Mouse (Mus musculus): Measurements from ENCODE around the gene Gm10719. TPM values are rescaled to one million over a fixed set of nuclear protein-coding genes. Genes with fewer than 3 reads are reported as not detected.
"Not testable (repeated sequence)": the region's sequence is repeated elsewhere in the genome, so short reads cannot be mapped to it uniquely, and the experiment has no call there.

Gm10719 gene
- polyA plus RNA-seq (2012; rRNA removed), result not detected in 2 replicates

DNA sequence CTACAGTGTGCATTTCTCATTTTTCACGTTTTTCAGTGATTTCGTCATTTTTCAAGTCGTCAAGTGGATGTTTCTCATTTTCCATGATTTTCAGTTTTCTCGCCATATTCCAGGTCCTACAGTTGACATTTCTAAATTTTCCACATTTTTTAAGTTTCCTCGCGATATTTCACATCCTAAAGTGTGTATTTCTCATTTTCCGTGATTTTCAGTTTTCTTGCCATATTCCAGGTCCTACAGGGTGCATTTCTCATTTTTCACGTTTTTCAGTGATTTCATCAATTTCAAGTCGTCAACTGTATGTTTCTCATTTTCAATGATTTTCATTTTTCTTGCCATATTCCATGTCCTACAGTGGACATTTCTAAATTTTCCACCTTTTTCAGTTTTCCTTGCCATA, at the start of gene Gm10719:
Gene Gm10719 (plus strand): TSS at position 301 of the 400 bp plus-strand sequence.
- WGBS, result 76% methylated on average over 1 of the region's 9 CpGs
- not testable (repeated sequence) for H3K36me3 ChIP-seq (ENCODE audit: control insufficient read depth, insufficient read depth, low read length); H3K4me1 ChIP-seq (ENCODE audit: control insufficient read depth, insufficient read depth, insufficient read length); DNase-seq (ENCODE audit: low read depth in 1 of 2, low spot score in 2 of 2); H3K27me3 ChIP-seq (ENCODE audit: control insufficient read depth, insufficient read depth, low read length); H3K27ac ChIP-seq (ENCODE audit: insufficient read depth, low read length); H3K4me3 ChIP-seq (ENCODE audit: extremely low read depth, insufficient read depth, insufficient read length)

DNA sequence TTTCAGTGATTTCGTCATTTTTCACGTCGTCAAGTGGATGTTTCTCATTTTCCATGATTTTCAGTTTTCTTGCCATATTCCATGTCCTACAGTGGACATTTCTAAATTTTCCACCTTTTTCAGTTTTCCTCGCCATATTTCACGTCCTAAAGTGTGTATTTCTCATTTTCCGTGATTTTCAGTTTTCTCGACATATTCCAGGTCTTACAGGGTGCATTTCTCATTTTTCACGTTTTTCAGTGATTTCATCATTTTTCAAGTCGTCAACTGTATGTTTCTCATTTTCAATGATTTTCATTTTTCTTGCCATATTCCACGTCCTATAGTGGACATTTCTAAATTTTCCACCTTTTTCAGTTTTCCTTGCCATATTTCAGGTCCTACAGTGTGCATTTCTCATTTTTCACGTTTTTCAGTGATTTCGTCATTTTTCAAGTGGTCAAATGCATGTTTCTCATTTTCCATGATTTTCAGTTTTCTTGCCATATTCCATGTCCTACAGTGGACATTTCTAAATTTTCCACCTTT, 16.7 kb upstream of the Gm10719 start, which contains the start of gene Gm10722:
Gene Gm10722 (plus strand): TSS at position 478 of the 528 bp plus-strand sequence.
- 72% methylated on average over 12 of the region's 12 CpGs for WGBS
- H3K27ac ChIP-seq (ENCODE audit: insufficient read depth, low read length); H3K36me3 ChIP-seq (ENCODE audit: control insufficient read depth, insufficient read depth, low read length): not testable (repeated sequence)

DNA sequence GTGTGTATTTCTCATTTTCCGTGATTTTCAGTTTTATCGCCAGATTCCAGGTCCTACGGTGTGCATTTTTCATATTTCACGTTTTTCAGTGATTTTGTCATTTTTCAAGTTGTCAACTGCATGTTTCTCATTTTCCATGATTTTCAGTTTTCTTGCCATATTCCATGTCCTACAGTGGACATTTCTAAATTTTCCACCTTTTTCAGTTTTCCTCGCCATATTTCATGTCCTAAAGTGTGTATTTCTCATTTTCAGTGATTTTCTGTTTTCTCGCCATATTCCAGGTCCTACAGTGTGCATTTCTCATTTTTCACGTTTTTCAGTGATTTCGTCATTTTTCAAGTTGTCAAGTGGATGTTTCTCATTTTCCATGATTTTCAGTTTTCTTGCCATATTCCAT, 16.2 kb upstream of the Gm10719 start:
- 65% methylated on average over 8 of the region's 8 CpGs for WGBS
- H3K27ac ChIP-seq (ENCODE audit: insufficient read depth, low read length), result not testable (repeated sequence)

More for the DNA sequence above, 16.7 kb upstream of the Gm10719 start, which contains the start of gene Gm10722:
- DNase-seq (ENCODE audit: low read depth in 1 of 2, low spot score in 2 of 2), result peak in 1 of 2 experiments; percentile 43
- H3K4me3 ChIP-seq (ENCODE audit: extremely low read depth, insufficient read depth, insufficient read length); H3K4me1 ChIP-seq (ENCODE audit: control insufficient read depth, insufficient read depth, insufficient read length); H3K27me3 ChIP-seq (ENCODE audit: control insufficient read depth, insufficient read depth, low read length): not testable (repeated sequence)

DNA sequence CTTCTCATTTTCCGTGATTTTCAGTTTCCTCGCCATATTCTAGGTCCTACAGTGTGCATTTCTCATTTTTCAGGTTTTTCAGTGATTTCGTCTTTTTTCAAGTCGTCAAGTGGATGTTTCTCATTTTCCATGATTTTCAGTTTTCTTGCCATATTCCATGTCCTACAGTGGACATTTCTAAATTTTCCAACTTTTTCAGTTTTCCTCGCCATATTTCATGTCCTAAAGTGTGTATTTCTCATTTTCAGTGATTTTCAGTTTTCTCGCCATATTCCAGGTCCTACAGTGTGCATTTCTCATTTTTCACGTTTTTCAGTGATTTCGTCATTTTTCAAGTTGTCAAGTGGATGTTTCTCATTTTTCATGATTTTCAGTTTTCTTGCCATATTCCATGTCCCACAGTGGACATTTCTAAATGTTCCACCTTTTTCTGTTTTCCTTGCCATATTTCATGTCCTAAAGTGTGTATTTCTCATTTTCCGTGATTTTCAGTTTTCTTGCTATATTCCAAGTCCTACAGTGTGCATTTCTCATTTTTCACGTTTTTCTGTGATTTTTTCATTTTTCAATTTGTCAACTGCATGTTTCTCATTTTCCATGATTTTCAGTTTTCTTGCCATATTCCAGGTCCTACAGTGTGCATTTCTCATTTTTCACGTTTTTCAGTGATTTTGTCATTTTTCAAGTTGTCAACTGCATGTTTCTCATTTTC, 15.1 kb upstream of the Gm10719 start:
- H3K4me3 ChIP-seq (ENCODE audit: extremely low read depth, insufficient read depth, insufficient read length); H3K36me3 ChIP-seq (ENCODE audit: control insufficient read depth, insufficient read depth, low read length); H3K27me3 ChIP-seq (ENCODE audit: control insufficient read depth, insufficient read depth, low read length); H3K27ac ChIP-seq (ENCODE audit: insufficient read depth, low read length); H3K4me1 ChIP-seq (ENCODE audit: control insufficient read depth, insufficient read depth, insufficient read length): not testable (repeated sequence)
- DNase-seq (ENCODE audit: low read depth in 1 of 2, low spot score in 2 of 2), result peak; percentile 26 to 91
- WGBS, result 68% methylated on average over 9 of the region's 11 CpGs

More for the DNA sequence above, 16.2 kb upstream of the Gm10719 start:
- DNase-seq (ENCODE audit: low read depth in 1 of 2, low spot score in 2 of 2); H3K4me3 ChIP-seq (ENCODE audit: extremely low read depth, insufficient read depth, insufficient read length); H3K4me1 ChIP-seq (ENCODE audit: control insufficient read depth, insufficient read depth, insufficient read length); H3K27me3 ChIP-seq (ENCODE audit: control insufficient read depth, insufficient read depth, low read length); H3K36me3 ChIP-seq (ENCODE audit: control insufficient read depth, insufficient read depth, low read length): not testable (repeated sequence)

GRCm38 (mm10) chr9:3002794-3003396, 14.3 kb upstream of the Gm10719 start, which contains the start of gene Gm11168:
Gene Gm11168 (plus strand): TSS chr9:3003346.
- 72% methylated on average over 6 of the region's 14 CpGs for WGBS
- not testable (repeated sequence) for H3K27me3 ChIP-seq (ENCODE audit: control insufficient read depth, insufficient read depth, low read length); H3K4me1 ChIP-seq (ENCODE audit: control insufficient read depth, insufficient read depth, insufficient read length)

DNA sequence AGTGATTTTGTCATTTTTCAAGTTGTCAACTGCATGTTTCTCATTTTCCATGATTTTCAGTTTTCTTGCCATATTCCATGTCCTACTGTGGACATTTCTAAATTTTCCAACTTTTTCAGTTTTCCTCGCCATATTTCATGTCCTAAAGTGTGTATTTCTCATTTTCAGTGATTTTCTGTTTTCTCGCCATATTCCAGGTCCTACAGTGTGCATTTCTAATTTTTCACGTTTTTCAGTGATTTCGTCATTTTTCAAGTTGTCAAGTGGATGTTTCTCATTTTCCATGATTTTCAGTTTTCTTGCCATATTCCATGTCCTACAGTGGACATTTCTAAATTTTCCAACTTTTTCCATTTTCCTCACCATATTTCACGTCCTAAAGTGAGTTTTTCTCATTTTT, 11.0 kb upstream of the Gm10719 start:
- not testable (repeated sequence) for DNase-seq (ENCODE audit: low read depth in 1 of 2, low spot score in 2 of 2); H3K27me3 ChIP-seq (ENCODE audit: control insufficient read depth, insufficient read depth, low read length); H3K4me3 ChIP-seq (ENCODE audit: extremely low read depth, insufficient read depth, insufficient read length); H3K4me1 ChIP-seq (ENCODE audit: control insufficient read depth, insufficient read depth, insufficient read length); H3K36me3 ChIP-seq (ENCODE audit: control insufficient read depth, insufficient read depth, low read length); H3K27ac ChIP-seq (ENCODE audit: insufficient read depth, low read length)
- 83% methylated on average over 1 of the region's 5 CpGs for WGBS

More at GRCm38 (mm10) chr9:3002794-3003396, 14.3 kb upstream of the Gm10719 start, which contains the start of gene Gm11168:
- H3K36me3 ChIP-seq (ENCODE audit: control insufficient read depth, insufficient read depth, low read length); H3K27ac ChIP-seq (ENCODE audit: insufficient read depth, low read length); H3K4me3 ChIP-seq (ENCODE audit: extremely low read depth, insufficient read depth, insufficient read length); DNase-seq (ENCODE audit: low read depth in 1 of 2, low spot score in 2 of 2): not testable (repeated sequence)

GRCm38 (mm10) chr9:3006636-3007035, 10.6 kb upstream of the Gm10719 start:
- not testable (repeated sequence) for H3K4me3 ChIP-seq (ENCODE audit: extremely low read depth, insufficient read depth, insufficient read length); H3K36me3 ChIP-seq (ENCODE audit: control insufficient read depth, insufficient read depth, low read length); H3K4me1 ChIP-seq (ENCODE audit: control insufficient read depth, insufficient read depth, insufficient read length); H3K27ac ChIP-seq (ENCODE audit: insufficient read depth, low read length); H3K27me3 ChIP-seq (ENCODE audit: control insufficient read depth, insufficient read depth, low read length)
- 71% methylated on average over 8 of the region's 8 CpGs for WGBS
- peak in 1 of 2 experiments; percentile 65 for DNase-seq (ENCODE audit: low read depth in 1 of 2, low spot score in 2 of 2)

DNA sequence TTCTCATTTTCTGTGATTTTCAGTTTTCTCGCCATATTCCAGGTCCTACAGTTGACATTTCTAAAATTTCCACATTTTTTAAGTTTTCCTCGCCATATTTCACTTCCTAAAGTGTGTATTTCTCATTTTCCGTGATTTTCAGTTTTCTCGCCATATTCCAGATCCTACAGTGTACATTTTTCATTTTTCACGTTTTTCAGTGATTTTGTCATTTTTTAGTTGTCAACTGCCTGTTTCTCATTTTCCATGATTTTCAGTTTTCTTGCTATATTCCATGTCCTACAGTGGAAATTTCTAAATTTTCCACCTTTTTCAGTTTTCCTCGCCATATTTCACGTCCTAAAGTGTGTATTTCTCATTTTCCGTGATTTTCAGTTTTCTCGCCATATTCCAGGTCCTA, 9.9 kb upstream of the Gm10719 start:
- DNase-seq (ENCODE audit: low read depth in 1 of 2, low spot score in 2 of 2), result peak in 1 of 2 experiments; percentile 14
- H3K4me1 ChIP-seq (ENCODE audit: control insufficient read depth, insufficient read depth, insufficient read length), result not testable (repeated sequence)

DNA sequence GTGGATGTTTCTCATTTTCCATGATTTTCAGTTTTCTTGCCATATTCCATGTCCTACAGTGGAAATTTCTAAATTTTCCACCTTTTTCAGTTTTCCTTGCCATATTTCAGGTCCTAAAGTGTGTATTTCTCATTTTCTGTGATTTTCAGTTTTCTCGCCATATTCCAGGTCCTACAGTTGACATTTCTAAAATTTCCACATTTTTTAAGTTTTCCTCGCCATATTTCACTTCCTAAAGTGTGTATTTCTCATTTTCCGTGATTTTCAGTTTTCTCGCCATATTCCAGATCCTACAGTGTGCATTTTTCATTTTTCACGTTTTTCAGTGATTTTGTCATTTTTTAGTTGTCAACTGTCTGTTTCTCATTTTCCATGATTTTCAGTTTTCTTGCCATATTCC, 7.9 kb upstream of the Gm10719 start:
- H3K27me3 ChIP-seq (ENCODE audit: control insufficient read depth, insufficient read depth, low read length); H3K4me1 ChIP-seq (ENCODE audit: control insufficient read depth, insufficient read depth, insufficient read length); H3K27ac ChIP-seq (ENCODE audit: insufficient read depth, low read length); DNase-seq (ENCODE audit: low read depth in 1 of 2, low spot score in 2 of 2); H3K36me3 ChIP-seq (ENCODE audit: control insufficient read depth, insufficient read depth, low read length); H3K4me3 ChIP-seq (ENCODE audit: extremely low read depth, insufficient read depth, insufficient read length): not testable (repeated sequence)
- WGBS, result no CpG with 5 or more reads among the region's 5 CpGs

More for the DNA sequence above, 9.9 kb upstream of the Gm10719 start:
- 80% methylated on average over 8 of the region's 9 CpGs for WGBS
- H3K27me3 ChIP-seq (ENCODE audit: control insufficient read depth, insufficient read depth, low read length); H3K4me3 ChIP-seq (ENCODE audit: extremely low read depth, insufficient read depth, insufficient read length); H3K36me3 ChIP-seq (ENCODE audit: control insufficient read depth, insufficient read depth, low read length); H3K27ac ChIP-seq (ENCODE audit: insufficient read depth, low read length): not testable (repeated sequence)

DNA sequence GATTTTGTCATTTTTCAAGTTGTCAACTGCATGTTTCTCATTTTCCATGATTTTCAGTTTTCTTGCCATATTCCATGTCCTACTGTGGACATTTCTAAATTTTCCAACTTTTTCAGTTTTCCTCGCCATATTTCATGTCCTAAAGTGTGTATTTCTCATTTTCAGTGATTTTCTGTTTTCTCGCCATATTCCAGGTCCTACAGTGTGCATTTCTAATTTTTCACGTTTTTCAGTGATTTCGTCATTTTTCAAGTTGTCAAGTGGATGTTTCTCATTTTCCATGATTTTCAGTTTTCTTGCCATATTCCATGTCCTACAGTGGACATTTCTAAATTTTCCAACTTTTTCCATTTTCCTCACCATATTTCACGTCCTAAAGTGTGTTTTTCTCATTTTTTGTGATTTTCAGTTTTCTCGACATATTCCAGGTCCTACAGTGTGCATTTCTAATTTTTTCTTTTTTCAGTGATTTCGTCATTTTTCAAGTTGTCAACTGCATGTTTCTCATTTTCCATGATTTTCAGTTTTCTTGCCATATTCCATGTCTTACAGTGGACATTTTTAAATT, 5.1 kb upstream of the Gm10719 start:
- H3K36me3 ChIP-seq (ENCODE audit: control insufficient read depth, insufficient read depth, low read length); H3K27me3 ChIP-seq (ENCODE audit: control insufficient read depth, insufficient read depth, low read length); H3K4me3 ChIP-seq (ENCODE audit: extremely low read depth, insufficient read depth, insufficient read length); H3K4me1 ChIP-seq (ENCODE audit: control insufficient read depth, insufficient read depth, insufficient read length); H3K27ac ChIP-seq (ENCODE audit: insufficient read depth, low read length); DNase-seq (ENCODE audit: low read depth in 1 of 2, low spot score in 2 of 2): not testable (repeated sequence)
- 78% methylated on average over 3 of the region's 7 CpGs for WGBS
